Mouse (Mus musculus) limb, embryonic 14.5 days (tissue): ENCODE measurements at regions not wholly inside any gene's neighbourhood (a gene's known extent, or its start where the extent isn't known, plus 50 kb on each side); places are given as distances from the start of the nearest gene placed in this dataset.

Source experiments
- ATAC-seq: fragments of 200-750 bp; cut with Nextera tagmentation; 2 replicates; pipeline ENCODE4 v1.8.0; 2017; ENCODE audit warnings: low read depth, moderate number of reproducible peaks, moderate TSS enrichment; ENCODE audit not compliant: low FRiP score
- DNase-seq: peaks from one replicate; pipeline ENCODE4 v3.0.0-alpha.2; 2015; ENCODE audit warnings: low spot score
- H3K27ac ChIP-seq: fragments of 300-500 bp; sonication (generic); replicated peaks from 2 replicates; pipeline ENCODE4 v1.5.1; 2014; ENCODE audit warnings: low read depth, mild to moderate bottlenecking, low read length, moderate library complexity, mixed read lengths
- H3K27me3 ChIP-seq: fragments of 300-500 bp; sonication (generic); 2 replicates; pipeline ENCODE4 v1.6.1; 2014; ENCODE audit warnings: low read length, mixed read lengths; ENCODE audit not compliant: control insufficient read depth, insufficient read depth
- H3K36me3 ChIP-seq: fragments of 300-500 bp; sonication (generic); 2 replicates; pipeline ENCODE4 v1.6.1; 2014; ENCODE audit warnings: mild to moderate bottlenecking, low read length, moderate library complexity, mixed read lengths; ENCODE audit not compliant: control insufficient read depth, insufficient read depth
- H3K4me1 ChIP-seq: fragments of 300-500 bp; sonication (generic); 2 replicates; pipeline ENCODE4 v1.6.1; 2014; ENCODE audit warnings: antibody characterized with exemption, low read length, mixed read lengths; ENCODE audit not compliant: control insufficient read depth, insufficient read depth
- H3K4me2 ChIP-seq: fragments of 300-500 bp; sonication (generic); replicated peaks from 2 replicates; pipeline ENCODE4 v1.6.1; 2014; ENCODE audit warnings: low read depth, mild to moderate bottlenecking, low read length, moderate library complexity; ENCODE audit not compliant: severe bottlenecking
- H3K4me3 ChIP-seq: fragments of 300-500 bp; sonication (generic); replicated peaks from 2 replicates; pipeline ENCODE4 v1.5.1; 2014; ENCODE audit warnings: low read length
- H3K9ac ChIP-seq: fragments of 300-500 bp; sonication (generic); 2 replicates; pipeline ENCODE4 v1.6.1; 2014; ENCODE audit warnings: mild to moderate bottlenecking, low read depth, low read length, moderate library complexity; ENCODE audit not compliant: severe bottlenecking
- H3K9me3 ChIP-seq: fragments of 300-500 bp; sonication (generic); 2 replicates; pipeline ENCODE4 v1.6.1; 2016; ENCODE audit warnings: low read length; ENCODE audit not compliant: control insufficient read depth
- POLR2A ChIP-seq: fragments of 200-500 bp; IDR thresholded peaks from 2 replicates; pipeline ENCODE4 v1.8.0; 2012; ENCODE audit warnings: inconsistent platforms, mild to moderate bottlenecking, moderate library complexity, borderline replicate concordance; ENCODE audit not compliant: insufficient read depth, insufficient read length; ENCODE audit errors: extremely low read depth
- WGBS: fragments of 180-500 bp; shearing (Covaris S2); extraction: QIAGEN DNeasy Blood & Tissue Kit; methylation state at CpG from one replicate; pipeline ENCODE4 v1.1.7; 2014; 5-methylcytosine and 5-hydroxymethylcytosine counted together

- no peak overlapping the region for H3K4me2 ChIP-seq
- H3K4me1 ChIP-seq, result peaks cover 14% of the 10 kb centered on the region
- H3K9me3 ChIP-seq, result no peaks in the 10 kb centered on the region
- no peak overlapping the region for H3K27ac ChIP-seq
- no peaks in the 10 kb centered on the region for H3K27me3 ChIP-seq
- H3K9ac ChIP-seq, result no peak overlapping the region
- H3K4me3 ChIP-seq, result no peak overlapping the region
- no peak for ATAC-seq
- H3K36me3 ChIP-seq, result no peaks in the 10 kb centered on the region
- no peak for TF ChIP-seq POLR2A
- no peak for DNase-seq
- WGBS, result 82% methylated on average over 10 of the region's 10 CpGs
These were observed 206.1 kb upstream of the Serp2 start for GRCm38 (mm10) chr14:76762777-76763176.

GRCm38 (mm10) chr14:76761691-76762090, 205.0 kb upstream of the Serp2 start:
- H3K27me3 ChIP-seq, result no peaks in the 10 kb centered on the region
- H3K4me2 ChIP-seq, result no peak overlapping the region
- DNase-seq, result no peak
- no peak for ATAC-seq
- peaks cover 14% of the 10 kb centered on the region for H3K4me1 ChIP-seq
- no peak overlapping the region for H3K4me3 ChIP-seq
- H3K9ac ChIP-seq, result no peak overlapping the region
- TF ChIP-seq POLR2A, result no peak
- no peak overlapping the region for H3K27ac ChIP-seq
- H3K36me3 ChIP-seq, result no peaks in the 10 kb centered on the region
- no peaks in the 10 kb centered on the region for H3K9me3 ChIP-seq
- WGBS, result 88% methylated on average over 11 of the region's 11 CpGs

- Histone ChIP-seq H3K9me3 (no peaks in the 10 kb centered on the region), H3K9ac (no peak overlapping the region), H3K4me3 (no peak overlapping the region), H3K27ac (no peak overlapping the region), H3K27me3 (no peaks in the 10 kb centered on the region), H3K4me2 (no peak overlapping the region), H3K4me1 (peaks cover 14% of the 10 kb centered on the region), H3K36me3 (no peaks in the 10 kb centered on the region)
- WGBS, result 61% methylated on average over 4 of the region's 4 CpGs
- ATAC-seq, result no peak
- DNase-seq, result no peak
- no peak for TF ChIP-seq POLR2A
These were observed 204.6 kb upstream of the Serp2 start for GRCm38 (mm10) chr14:76761274-76761673.

DNA sequence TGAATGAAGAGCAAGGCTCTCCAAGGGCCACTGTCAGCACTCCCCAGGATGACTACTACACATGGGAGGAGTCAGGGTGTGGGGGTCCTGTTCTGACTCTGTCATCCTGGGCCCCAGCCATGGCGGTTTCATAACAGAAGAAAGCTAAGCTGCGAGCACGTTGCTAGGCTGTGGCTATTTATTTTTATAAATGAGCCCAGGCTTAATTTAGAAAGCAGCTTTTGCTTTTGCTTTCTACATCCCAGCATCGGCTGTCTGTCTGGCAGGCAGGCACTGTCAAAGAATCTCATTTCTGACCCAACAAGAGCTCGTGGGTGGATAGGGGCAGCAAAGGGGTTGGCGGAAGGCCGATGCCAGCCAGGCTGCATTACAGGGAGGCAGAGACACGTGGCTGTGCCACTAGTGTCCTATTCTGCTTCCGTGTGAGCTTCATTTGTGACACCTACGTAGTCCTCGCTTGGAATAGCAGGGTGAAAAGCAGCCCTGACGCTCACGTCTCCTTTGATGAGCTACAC, 203.9 kb upstream of the Serp2 start:
- H3K27ac ChIP-seq, result no peak overlapping the region
- no peak for DNase-seq
- no peak overlapping the region for H3K4me3 ChIP-seq
- ATAC-seq, result no peak
- WGBS, result 82% methylated on average over 13 of the region's 13 CpGs
- H3K4me2 ChIP-seq, result no peak overlapping the region
- no peak overlapping the region for H3K9ac ChIP-seq
- no peak for TF ChIP-seq POLR2A
- H3K36me3 ChIP-seq, result no peaks in the 10 kb centered on the region
- H3K4me1 ChIP-seq, result peaks cover 14% of the 10 kb centered on the region
- no peaks in the 10 kb centered on the region for H3K27me3 ChIP-seq
- no peaks in the 10 kb centered on the region for H3K9me3 ChIP-seq

- no peaks in the 10 kb centered on the region for H3K27me3 ChIP-seq
- TF ChIP-seq POLR2A, result no peak
- H3K9me3 ChIP-seq, result no peaks in the 10 kb centered on the region
- 95% methylated on average over 4 of the region's 4 CpGs for WGBS
- no peak for DNase-seq
- H3K4me2 ChIP-seq, result no peak overlapping the region
- H3K4me1 ChIP-seq, result peaks cover 3% of the 10 kb centered on the region
- ATAC-seq, result no peak
- no peak overlapping the region for H3K27ac ChIP-seq
- no peak overlapping the region for H3K9ac ChIP-seq
- no peaks in the 10 kb centered on the region for H3K36me3 ChIP-seq
- H3K4me3 ChIP-seq, result no peak overlapping the region
These were observed 202.7 kb upstream of the Serp2 start for GRCm38 (mm10) chr14:76759377-76759776.

DNA sequence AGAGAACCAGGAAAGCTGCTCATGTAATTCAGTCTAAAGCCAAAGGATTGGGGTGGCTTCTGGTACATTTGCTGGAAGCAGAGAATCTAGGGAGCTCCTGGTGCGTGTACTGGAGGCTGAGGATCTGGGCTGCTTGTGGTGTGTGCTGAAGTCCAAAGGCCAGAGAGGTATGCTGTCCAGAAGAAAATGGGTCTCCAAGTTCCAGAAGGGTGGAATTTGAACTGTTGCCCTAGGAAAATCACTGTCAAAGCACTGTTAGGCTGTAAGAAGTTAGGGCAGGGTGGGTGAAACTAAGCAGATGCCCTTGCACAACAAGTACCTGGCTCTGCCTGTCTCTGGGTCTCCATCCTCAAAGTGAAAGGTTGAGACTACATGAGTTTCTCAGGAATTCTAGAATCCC, 201.9 kb upstream of the Serp2 start:
- Histone ChIP-seq H3K4me3 (no peak overlapping the region), H3K27ac (no peak overlapping the region), H3K36me3 (no peaks in the 10 kb centered on the region), H3K9ac (no peak overlapping the region), H3K9me3 (no peaks in the 10 kb centered on the region), H3K4me2 (no peak overlapping the region), H3K27me3 (no peaks in the 10 kb centered on the region), H3K4me1 (no peaks in the 10 kb centered on the region)
- no peak for TF ChIP-seq POLR2A
- ATAC-seq (no peak), DNase-seq (no peak)
- WGBS, result 88% methylated on average over 1 of the region's 1 CpGs
